Mouse (Mus musculus): ENCODE results near the gene Pmm1. TPM values are rescaled to one million over a fixed set of nuclear protein-coding genes. Genes with fewer than 3 reads are reported as not detected.
A peak's percentile ranks its signal among the peaks of the same experiment; 100 is the strongest.
"Not testable (repeated sequence)": the region's sequence is repeated elsewhere in the genome, so short reads cannot be mapped to it uniquely, and the experiment has no call there.

The Pmm1 gene
- polyA plus RNA-seq, 1 experiment = 66.6 TPM

GRCm38 (mm10) chr15:81914668-81915067 is 46.1 kb downstream of the Pmm1 start:
- Histone ChIP-seq H3K79me2 (ENCODE audit: control insufficient read depth, insufficient read depth) (peaks cover 18% of the 10 kb centered on the region), H3K27me3 (ENCODE audit: control insufficient read depth, insufficient read depth, insufficient read length) (no peaks in the 10 kb centered on the region), H3K79me3 (ENCODE audit: low read depth) (no peaks in the 10 kb centered on the region), H3K4me3 (ENCODE audit: insufficient read depth, poor library complexity, severe bottlenecking) (no peak overlapping the region), H3ac (ENCODE audit: control insufficient read depth, insufficient read length, low read depth) (no peak overlapping the region), H3K36me3 (ENCODE audit: control insufficient read depth, insufficient read depth) (peaks cover 85% of the 10 kb centered on the region)
- TF ChIP-seq FOSL1 (IDR thresholded peaks at IDR 0.05; ENCODE audit: insufficient read depth, low read length, poor library complexity, severe bottlenecking) (no peak), CTCF (IDR thresholded peaks at IDR 0.05; ENCODE audit: control insufficient read depth, insufficient read depth, insufficient read length) (no peak), MYOD1 (IDR thresholded peaks at IDR 0.05; ENCODE audit: control insufficient read depth, insufficient read length, low read depth) (no peak), CEBPB (IDR thresholded peaks at IDR 0.05; ENCODE audit: low read depth) (no peak), MYOG (IDR thresholded peaks at IDR 0.05; ENCODE audit: control insufficient read depth, extremely low read depth, insufficient read length) (no peak), MAX (IDR thresholded peaks at IDR 0.05) (no peak), USF1 (IDR thresholded peaks at IDR 0.05; ENCODE audit: low read depth) (no peak)

- Histone ChIP-seq H3K79me2 (ENCODE audit: control insufficient read depth, insufficient read depth) (peaks cover 2% of the 10 kb centered on the region), H3K79me3 (ENCODE audit: low read depth) (no peaks in the 10 kb centered on the region), H3K36me3 (ENCODE audit: control insufficient read depth, insufficient read depth) (peaks cover 98% of the 10 kb centered on the region), H3K4me3 (ENCODE audit: insufficient read depth, poor library complexity, severe bottlenecking) (no peak overlapping the region), H3K27me3 (ENCODE audit: control insufficient read depth, insufficient read depth, insufficient read length) (no peaks in the 10 kb centered on the region), H3ac (ENCODE audit: control insufficient read depth, insufficient read length, low read depth) (no peak overlapping the region)
- TF ChIP-seq MAX (IDR thresholded peaks at IDR 0.05) (no peak), CTCF (IDR thresholded peaks at IDR 0.05; ENCODE audit: control insufficient read depth, insufficient read depth, insufficient read length) (no peak), MYOD1 (IDR thresholded peaks at IDR 0.05; ENCODE audit: control insufficient read depth, insufficient read length, low read depth) (no peak), CEBPB (IDR thresholded peaks at IDR 0.05; ENCODE audit: low read depth) (no peak), MYOG (IDR thresholded peaks at IDR 0.05; ENCODE audit: control insufficient read depth, extremely low read depth, insufficient read length) (no peak), FOSL1 (IDR thresholded peaks at IDR 0.05; ENCODE audit: insufficient read depth, low read length, poor library complexity, severe bottlenecking) (no peak), USF1 (IDR thresholded peaks at IDR 0.05; ENCODE audit: low read depth) (no peak)
Observed at GRCm38 (mm10) chr15:81912498-81912897, 48.2 kb downstream of the Pmm1 start.

- H3ac ChIP-seq (ENCODE audit: control insufficient read depth, insufficient read length, low read depth); H3K27me3 ChIP-seq (ENCODE audit: control insufficient read depth, insufficient read depth, insufficient read length); H3K4me3 ChIP-seq (ENCODE audit: insufficient read depth, poor library complexity, severe bottlenecking); H3K79me2 ChIP-seq (ENCODE audit: control insufficient read depth, insufficient read depth); H3K79me3 ChIP-seq (ENCODE audit: low read depth): not testable (repeated sequence)
- peaks cover 97% of the 10 kb centered on the region for H3K36me3 ChIP-seq (ENCODE audit: control insufficient read depth, insufficient read depth)
Observed at GRCm38 (mm10) chr15:81908767-81909166, 52.0 kb downstream of the Pmm1 start.

- Histone ChIP-seq H3K79me2 (ENCODE audit: control insufficient read depth, insufficient read depth) (no peaks in the 10 kb centered on the region), H3K36me3 (ENCODE audit: control insufficient read depth, insufficient read depth) (peaks cover 97% of the 10 kb centered on the region), H3ac (ENCODE audit: control insufficient read depth, insufficient read length, low read depth) (no peak overlapping the region), H3K4me3 (ENCODE audit: insufficient read depth, poor library complexity, severe bottlenecking) (no peak overlapping the region), H3K79me3 (ENCODE audit: low read depth) (no peaks in the 10 kb centered on the region), H3K27me3 (ENCODE audit: control insufficient read depth, insufficient read depth, insufficient read length) (no peaks in the 10 kb centered on the region)
- TF ChIP-seq CEBPB (IDR thresholded peaks at IDR 0.05; ENCODE audit: low read depth) = no peak
- TF ChIP-seq CTCF (IDR thresholded peaks at IDR 0.05; ENCODE audit: control insufficient read depth, insufficient read depth, insufficient read length) = no peak
- TF ChIP-seq MAX (IDR thresholded peaks at IDR 0.05) = no peak
- no peak for TF ChIP-seq USF1 (IDR thresholded peaks at IDR 0.05; ENCODE audit: low read depth)
- TF ChIP-seq MYOG (IDR thresholded peaks at IDR 0.05; ENCODE audit: control insufficient read depth, extremely low read depth, insufficient read length) = no peak
Observed at GRCm38 (mm10) chr15:81907953-81908352, 52.8 kb downstream of the Pmm1 start.

- Histone ChIP-seq H3ac (ENCODE audit: control insufficient read depth, insufficient read length, low read depth) (no peak overlapping the region), H3K4me3 (ENCODE audit: insufficient read depth, poor library complexity, severe bottlenecking) (no peak overlapping the region), H3K36me3 (ENCODE audit: control insufficient read depth, insufficient read depth) (peaks cover 96% of the 10 kb centered on the region), H3K27me3 (ENCODE audit: control insufficient read depth, insufficient read depth, insufficient read length) (no peaks in the 10 kb centered on the region), H3K79me2 (ENCODE audit: control insufficient read depth, insufficient read depth) (no peaks in the 10 kb centered on the region), H3K79me3 (ENCODE audit: low read depth) (no peaks in the 10 kb centered on the region)
- TF ChIP-seq CEBPB (IDR thresholded peaks at IDR 0.05; ENCODE audit: low read depth) (peak; percentile 16), CTCF (IDR thresholded peaks at IDR 0.05; ENCODE audit: control insufficient read depth, insufficient read depth, insufficient read length) (peak; percentile 35), MYOG (IDR thresholded peaks at IDR 0.05; ENCODE audit: control insufficient read depth, extremely low read depth, insufficient read length) (no peak)
Observed at GRCm38 (mm10) chr15:81904939-81905338, 55.8 kb downstream of the Pmm1 start.

Other genes with a start within 250 kb of the Pmm1 start
- 46.9 TPM for gene Zc3h7b, start 215.9 kb downstream of the Pmm1 start, polyA plus RNA-seq (2012; fragmentation: generic; extraction: Trizol)
- gene Rangap1, start 215.4 kb downstream of the Pmm1 start, polyA plus RNA-seq (2012; fragmentation: generic; extraction: Trizol) = 233 TPM
- gene Tef, start 158.5 kb downstream of the Pmm1 start, polyA plus RNA-seq (2012; fragmentation: generic; extraction: Trizol) = 32.6 TPM
- gene Tob2, start 102.1 kb downstream of the Pmm1 start, polyA plus RNA-seq (2012; fragmentation: generic; extraction: Trizol) = 37.5 TPM
- 156 TPM for gene Phf5a, start 89.0 kb downstream of the Pmm1 start, polyA plus RNA-seq (2012; fragmentation: generic; extraction: Trizol)
- 368 TPM for gene Aco2, start 88.6 kb downstream of the Pmm1 start, polyA plus RNA-seq (2012; fragmentation: generic; extraction: Trizol)
- 164 TPM for gene Polr3h, start 34.7 kb downstream of the Pmm1 start, polyA plus RNA-seq (2012; fragmentation: generic; extraction: Trizol)
- 1.7 TPM for gene Csdc2, start 24.2 kb downstream of the Pmm1 start, polyA plus RNA-seq (2012; fragmentation: generic; extraction: Trizol)
- gene 1700029P11Rik, start 19.6 kb upstream of the Pmm1 start, polyA plus RNA-seq (2012; fragmentation: generic; extraction: Trizol) = not detected
- gene Xrcc6, start 26.9 kb upstream of the Pmm1 start, polyA plus RNA-seq (2012; fragmentation: generic; extraction: Trizol) = 53.7 TPM
- 56.6 TPM for gene Desi1, start 72.9 kb upstream of the Pmm1 start, polyA plus RNA-seq (2012; fragmentation: generic; extraction: Trizol)
- 238 TPM for gene Snu13, start 86.7 kb upstream of the Pmm1 start, polyA plus RNA-seq (2012; fragmentation: generic; extraction: Trizol)
- not detected for gene 4930407I10Rik, start 98.2 kb upstream of the Pmm1 start, polyA plus RNA-seq (2012; fragmentation: generic; extraction: Trizol)
- not detected for gene Mei1, start 109.1 kb upstream of the Pmm1 start, polyA plus RNA-seq (2012; fragmentation: generic; extraction: Trizol)
- 20.2 TPM for gene Ccdc134, start 167.0 kb upstream of the Pmm1 start, polyA plus RNA-seq (2012; fragmentation: generic; extraction: Trizol)
- 180 TPM for gene Srebf2, start 186.3 kb upstream of the Pmm1 start, polyA plus RNA-seq (2012; fragmentation: generic; extraction: Trizol)

Measured in C2C12 (cell line).